Mouse (Mus musculus): ENCODE measurements around the gene Alg11. TPM values are rescaled to one million over a fixed set of nuclear protein-coding genes. Genes with fewer than 3 reads are reported as not detected.

The Alg11 gene
- polyA plus RNA-seq (2012; rRNA removed): 2.3 and 3.1 TPM in 2 replicates
- polyA plus RNA-seq (2014; fragmentation: Nextera tagmentation; extraction: Ambion mirVana): 5.1 and 5.4 TPM in 2 replicates

DNA sequence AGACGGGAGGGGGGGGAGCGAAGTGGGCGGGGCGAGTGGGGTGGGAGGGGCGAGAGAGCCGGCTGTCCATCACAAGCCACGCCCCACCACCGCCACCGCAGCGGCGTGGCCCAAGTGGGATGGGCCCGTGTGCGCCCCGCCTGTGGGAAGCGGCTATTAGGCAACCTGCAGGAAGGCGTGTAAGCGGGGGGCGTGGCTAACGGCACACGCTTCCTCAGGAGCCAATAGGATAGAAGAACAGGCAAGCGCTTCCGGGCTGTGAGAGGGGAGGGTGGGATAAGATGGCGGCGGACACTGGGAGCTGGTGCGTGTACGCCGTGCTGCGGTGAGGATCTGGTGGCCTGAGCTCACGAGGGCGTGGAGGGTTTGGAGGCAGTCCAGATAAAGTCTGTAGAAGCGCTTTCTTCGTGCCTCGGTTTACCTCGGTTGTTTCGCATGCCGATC is at the start of gene Alg11:
TSS of gene Alg11 (plus strand) at position 276 of the 444 bp plus-strand sequence.
- peak within 1 kb of the TSS; percentile 95 for H3K9ac ChIP-seq (replicated peaks)
- TF ChIP-seq CTCF (IDR thresholded peaks at IDR 0.05; ENCODE audit: low read depth): peak; percentile 54
- no peak; the same call in 1 of the 2 replicates for TF ChIP-seq EP300 (IDR thresholded peaks at IDR 0.05; ENCODE audit: low read depth)
- H3K4me2 ChIP-seq (ENCODE audit: low read depth): peak within 1 kb of the TSS; percentile 84
- WGBS (ENCODE audit: insufficient replicate concordance): under 1% methylated on average over 36 of the region's 36 CpGs
- H3K4me3 ChIP-seq (ENCODE audit: insufficient read depth in 1 of 2, low read depth in 2 of 2, low read length in 2 of 2): peak within 1 kb of the TSS; percentile 96 to 99
- ATAC-seq (ENCODE audit: insufficient read depth) (peak; percentile 95), DNase-seq (ENCODE audit: low read depth in 3 of 3, low spot score in 3 of 3) (peak; percentile 99)
- H3K27ac ChIP-seq: peak within 1 kb of the TSS; percentile 83
- H3K4me1 ChIP-seq (replicated peaks; ENCODE audit: control insufficient read depth in 2 of 2, insufficient read depth in 2 of 2, low read length in 1 of 2): peaks cover 35% of the 10 kb centered on the region in 2 experiments
- no peaks in the 10 kb centered on the region for H3K27me3 ChIP-seq (ENCODE audit: control insufficient read depth, insufficient read depth, low read length)
- H3K36me3 ChIP-seq (replicated peaks; ENCODE audit: control insufficient read depth, insufficient read depth, low read depth): peaks cover 6% of the 10 kb centered on the region
- no peaks in the 10 kb centered on the region for H3K9me3 ChIP-seq (ENCODE audit: control insufficient read depth, low read length)

DNA sequence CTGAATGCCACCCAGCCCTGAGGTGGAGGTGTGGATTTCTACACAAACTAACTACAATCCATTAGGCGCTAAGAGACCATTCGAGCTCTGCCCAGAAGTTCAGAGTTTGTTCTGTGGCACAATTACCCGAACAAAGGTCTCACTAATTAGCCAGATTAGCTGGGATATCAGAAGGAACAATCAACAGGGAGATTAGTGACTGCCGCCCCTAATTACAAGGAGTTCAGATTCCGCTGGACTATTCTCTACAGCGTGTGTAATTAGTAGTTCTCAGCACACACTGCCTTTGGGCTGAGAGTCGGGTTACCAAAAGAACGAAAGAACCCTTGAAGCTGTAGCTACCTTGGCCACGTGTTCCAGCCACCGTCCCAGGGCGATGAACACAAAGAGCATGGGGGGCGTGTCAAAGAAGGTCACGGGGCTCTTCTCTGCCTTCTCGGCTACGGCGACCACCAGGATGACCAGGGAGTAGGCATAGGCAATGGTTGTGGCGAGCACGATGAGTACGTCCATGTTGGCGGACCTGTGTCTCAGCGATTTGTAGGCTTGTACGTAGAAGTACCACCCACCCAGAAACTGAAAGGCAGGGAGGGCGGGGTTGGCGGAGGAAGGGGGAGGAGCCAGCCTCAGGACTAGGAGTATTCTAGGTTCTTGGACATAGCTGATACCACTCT is 47.4 kb upstream of the Alg11 start:
- H3K27ac ChIP-seq: no peak overlapping the region
- no peaks in the 10 kb centered on the region for H3K27me3 ChIP-seq (ENCODE audit: control insufficient read depth, insufficient read depth, low read length)
- TF ChIP-seq CTCF (IDR thresholded peaks at IDR 0.05; ENCODE audit: low read depth) (no peak), EP300 (IDR thresholded peaks at IDR 0.05; ENCODE audit: low read depth) (no peak)
- ATAC-seq (ENCODE audit: insufficient read depth) (no peak), DNase-seq (ENCODE audit: low read depth in 3 of 3, low spot score in 3 of 3) (no peak)
- no peaks in the 10 kb centered on the region for H3K9me3 ChIP-seq (ENCODE audit: control insufficient read depth, low read length)
- 76% methylated on average over 24 of the region's 24 CpGs for WGBS (ENCODE audit: insufficient replicate concordance)
- H3K4me2 ChIP-seq (ENCODE audit: low read depth): no peak overlapping the region
- H3K4me3 ChIP-seq (ENCODE audit: insufficient read depth in 1 of 2, low read depth in 2 of 2, low read length in 2 of 2): no peak overlapping the region
- peaks cover 40% of the 10 kb centered on the region for H3K36me3 ChIP-seq (replicated peaks; ENCODE audit: control insufficient read depth, insufficient read depth, low read depth)
- H3K4me1 ChIP-seq (replicated peaks; ENCODE audit: control insufficient read depth in 2 of 2, insufficient read depth in 2 of 2, low read length in 1 of 2): no peaks in the 10 kb centered on the region
- no peak overlapping the region for H3K9ac ChIP-seq (replicated peaks)

DNA sequence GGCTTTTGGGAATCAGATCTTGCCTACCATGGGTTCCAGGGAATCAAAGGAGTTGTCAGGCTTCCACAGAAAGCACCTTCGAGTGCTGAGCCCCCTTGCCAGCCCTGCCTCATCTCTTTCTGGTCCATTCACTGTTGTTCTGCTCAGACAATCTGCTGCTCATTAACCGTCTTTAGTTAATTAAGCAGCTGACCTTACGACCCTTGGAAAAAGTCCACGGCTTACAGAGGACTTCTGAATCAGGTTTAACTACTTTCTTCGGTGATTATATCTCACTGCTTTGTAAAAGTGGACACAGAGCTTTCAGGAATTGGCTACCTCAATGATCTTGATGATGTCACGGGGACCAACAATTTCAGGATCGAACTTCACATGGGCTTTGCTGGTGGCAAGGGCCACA is 42.8 kb upstream of the Alg11 start:
- Histone ChIP-seq H3K27ac (no peak overlapping the region), H3K27me3 (ENCODE audit: control insufficient read depth, insufficient read depth, low read length) (no peaks in the 10 kb centered on the region), H3K4me2 (ENCODE audit: low read depth) (no peak overlapping the region), H3K9me3 (ENCODE audit: control insufficient read depth, low read length) (no peaks in the 10 kb centered on the region), H3K36me3 (replicated peaks; ENCODE audit: control insufficient read depth, insufficient read depth, low read depth) (peaks cover 19% of the 10 kb centered on the region), H3K4me1 (replicated peaks; ENCODE audit: control insufficient read depth in 2 of 2, insufficient read depth in 2 of 2, low read length in 1 of 2) (no peaks in the 10 kb centered on the region), H3K4me3 (ENCODE audit: insufficient read depth in 1 of 2, low read depth in 2 of 2, low read length in 2 of 2) (no peak overlapping the region), H3K9ac (replicated peaks) (no peak overlapping the region)
- no peak for ATAC-seq (ENCODE audit: insufficient read depth)
- TF ChIP-seq EP300 (IDR thresholded peaks at IDR 0.05; ENCODE audit: low read depth) (no peak), CTCF (IDR thresholded peaks at IDR 0.05; ENCODE audit: low read depth) (no peak)
- DNase-seq (ENCODE audit: low read depth in 3 of 3, low spot score in 3 of 3): no peak
- 79% methylated on average over 7 of the region's 7 CpGs for WGBS (ENCODE audit: insufficient replicate concordance)

DNA sequence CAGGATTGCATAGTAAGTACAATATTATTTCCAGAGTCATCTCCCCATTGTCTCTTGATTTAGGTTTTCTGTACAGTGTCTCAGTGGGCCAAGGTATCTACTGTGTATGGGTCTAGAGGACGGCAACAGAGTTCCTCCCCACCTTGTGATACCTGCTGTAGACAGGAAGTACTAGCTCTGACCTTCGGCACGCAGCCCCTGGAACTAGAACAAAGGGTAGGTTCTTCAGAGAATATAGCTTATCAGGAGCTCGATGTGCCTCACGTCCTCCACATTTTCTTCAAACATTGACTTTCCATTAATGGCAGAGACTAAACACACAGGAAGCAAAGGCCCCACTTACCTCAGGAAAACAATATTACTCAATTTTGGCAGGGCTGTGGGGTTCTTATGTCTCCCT is 41.0 kb upstream of the Alg11 start:
- Histone ChIP-seq H3K27ac (no peak overlapping the region), H3K4me2 (ENCODE audit: low read depth) (no peak overlapping the region), H3K27me3 (ENCODE audit: control insufficient read depth, insufficient read depth, low read length) (no peaks in the 10 kb centered on the region), H3K4me3 (ENCODE audit: insufficient read depth in 1 of 2, low read depth in 2 of 2, low read length in 2 of 2) (no peak overlapping the region), H3K36me3 (replicated peaks; ENCODE audit: control insufficient read depth, insufficient read depth, low read depth) (peaks cover 14% of the 10 kb centered on the region), H3K4me1 (replicated peaks; ENCODE audit: control insufficient read depth in 2 of 2, insufficient read depth in 2 of 2, low read length in 1 of 2) (no peaks in the 10 kb centered on the region), H3K9me3 (ENCODE audit: control insufficient read depth, low read length) (no peaks in the 10 kb centered on the region), H3K9ac (replicated peaks) (no peak overlapping the region)
- 76% methylated on average over 5 of the region's 5 CpGs for WGBS (ENCODE audit: insufficient replicate concordance)
- ATAC-seq (ENCODE audit: insufficient read depth) (no peak), DNase-seq (ENCODE audit: low read depth in 3 of 3, low spot score in 3 of 3) (no peak)
- TF ChIP-seq EP300 (IDR thresholded peaks at IDR 0.05; ENCODE audit: low read depth) (no peak), CTCF (IDR thresholded peaks at IDR 0.05; ENCODE audit: low read depth) (no peak)

DNA sequence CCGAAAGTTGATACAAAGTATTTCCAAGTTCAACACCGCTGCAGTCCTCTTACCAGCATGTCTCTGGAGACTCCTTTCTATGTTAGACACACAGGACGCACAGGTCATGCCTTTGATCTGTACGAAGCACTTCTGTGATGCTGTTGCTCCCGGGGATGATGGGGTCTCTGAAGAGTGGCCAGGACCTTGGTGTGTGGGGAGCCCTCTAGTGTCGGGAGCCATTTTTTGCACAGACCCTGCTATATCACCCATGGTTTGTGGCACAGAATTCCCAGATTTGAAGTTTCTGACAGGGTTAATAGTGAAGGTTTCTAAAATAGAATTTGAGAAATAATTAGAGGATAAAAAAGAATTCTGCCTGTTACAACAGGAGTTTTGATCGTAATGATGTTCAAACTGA is 38.3 kb upstream of the Alg11 start:
- H3K27me3 ChIP-seq (ENCODE audit: control insufficient read depth, insufficient read depth, low read length): no peaks in the 10 kb centered on the region
- no peak overlapping the region for H3K27ac ChIP-seq
- no peaks in the 10 kb centered on the region for H3K9me3 ChIP-seq (ENCODE audit: control insufficient read depth, low read length)
- peaks cover 15% of the 10 kb centered on the region for H3K36me3 ChIP-seq (replicated peaks; ENCODE audit: control insufficient read depth, insufficient read depth, low read depth)
- TF ChIP-seq CTCF (IDR thresholded peaks at IDR 0.05; ENCODE audit: low read depth) (peak; percentile 22; the same call in 1 of the 2 replicates), EP300 (IDR thresholded peaks at IDR 0.05; ENCODE audit: low read depth) (no peak)
- H3K9ac ChIP-seq (replicated peaks): no peak overlapping the region
- H3K4me2 ChIP-seq (ENCODE audit: low read depth): no peak overlapping the region
- no peak overlapping the region for H3K4me3 ChIP-seq (ENCODE audit: insufficient read depth in 1 of 2, low read depth in 2 of 2, low read length in 2 of 2)
- no peaks in the 10 kb centered on the region for H3K4me1 ChIP-seq (replicated peaks; ENCODE audit: control insufficient read depth in 2 of 2, insufficient read depth in 2 of 2, low read length in 1 of 2)
- DNase-seq (ENCODE audit: low read depth in 3 of 3, low spot score in 3 of 3): no peak
- WGBS (ENCODE audit: insufficient replicate concordance): 54% methylated on average over 7 of the region's 7 CpGs
- ATAC-seq (ENCODE audit: insufficient read depth): no peak

All from liver, embryonic 14.5 days (tissue).